Mouse (Mus musculus) hindbrain, embryonic 16.5 days (tissue): Measurements from ENCODE around the gene Chmp5. TPM values are rescaled to one million over a fixed set of nuclear protein-coding genes. Genes with fewer than 3 reads are reported as not detected.
A peak's percentile ranks its signal among the peaks of the same experiment; 100 is the strongest.

Experiments
- ATAC-seq: fragments of 200-750 bp; cut with Nextera tagmentation; 2 replicates; pipeline ENCODE4 v1.8.0; 2017; ENCODE audit warnings: moderate TSS enrichment, moderate library complexity
- H3K27ac ChIP-seq: fragments of 300-500 bp; sonication (generic); 2 replicates; pipeline ENCODE4 v1.5.1; 2014; ENCODE audit warnings: low read depth, mild to moderate bottlenecking, control low read depth, low read length, moderate library complexity
- H3K27me3 ChIP-seq: fragments of 300-500 bp; sonication (generic); replicated peaks from 2 replicates; pipeline ENCODE4 v1.6.1; 2014; ENCODE audit warnings: low read length; ENCODE audit not compliant: control insufficient read depth, insufficient read depth
- H3K36me3 ChIP-seq: fragments of 300-500 bp; sonication (generic); 2 replicates; pipeline ENCODE4 v1.6.1; 2014; ENCODE audit warnings: mild to moderate bottlenecking, low read length, moderate library complexity, mixed read lengths; ENCODE audit not compliant: control insufficient read depth, insufficient read depth
- H3K4me1 ChIP-seq: fragments of 300-500 bp; sonication (generic); 2 replicates; pipeline ENCODE4 v1.6.1; 2014; ENCODE audit warnings: low read depth, low read length; ENCODE audit not compliant: control insufficient read depth, insufficient read depth
- H3K4me2 ChIP-seq: fragments of 300-500 bp; sonication (generic); 2 replicates; pipeline ENCODE4 v1.6.1; 2014; ENCODE audit warnings: mild to moderate bottlenecking, low read length, control low read depth, moderate library complexity
- H3K4me3 ChIP-seq: fragments of 300-500 bp; sonication (generic); 2 replicates; pipeline ENCODE4 v1.5.1; 2014; ENCODE audit warnings: mild to moderate bottlenecking, low read length, control low read depth, moderate library complexity
- H3K9ac ChIP-seq: fragments of 300-500 bp; sonication (generic); 2 replicates; pipeline ENCODE4 v1.6.1; 2014; ENCODE audit warnings: low read depth, mild to moderate bottlenecking, control low read depth, low read length, moderate library complexity
- H3K9me3 ChIP-seq: fragments of 300-500 bp; sonication (generic); 2 replicates; pipeline ENCODE4 v1.6.1; 2014; ENCODE audit warnings: mild to moderate bottlenecking, low read length, moderate library complexity; ENCODE audit not compliant: control insufficient read depth
- WGBS: fragments of 180-500 bp; shearing (Covaris S2); extraction: QIAGEN DNeasy Blood & Tissue Kit; methylation state at CpG from one replicate; pipeline ENCODE4 v1.1.7; 2014; 5-methylcytosine and 5-hydroxymethylcytosine counted together
- polyA plus RNA-seq: library from polyadenylated mRNA; unstranded; fragments of >200 nt; fragmentation: Nextera tagmentation; extraction: Ambion mirVana; gene quantifications from 2 replicates; pipeline ENCODE4 v1.2.1, GENCODE M21; 2015

Chmp5 gene
- polyA plus RNA-seq, 1 experiment from 2014 or later = 147 TPM

DNA sequence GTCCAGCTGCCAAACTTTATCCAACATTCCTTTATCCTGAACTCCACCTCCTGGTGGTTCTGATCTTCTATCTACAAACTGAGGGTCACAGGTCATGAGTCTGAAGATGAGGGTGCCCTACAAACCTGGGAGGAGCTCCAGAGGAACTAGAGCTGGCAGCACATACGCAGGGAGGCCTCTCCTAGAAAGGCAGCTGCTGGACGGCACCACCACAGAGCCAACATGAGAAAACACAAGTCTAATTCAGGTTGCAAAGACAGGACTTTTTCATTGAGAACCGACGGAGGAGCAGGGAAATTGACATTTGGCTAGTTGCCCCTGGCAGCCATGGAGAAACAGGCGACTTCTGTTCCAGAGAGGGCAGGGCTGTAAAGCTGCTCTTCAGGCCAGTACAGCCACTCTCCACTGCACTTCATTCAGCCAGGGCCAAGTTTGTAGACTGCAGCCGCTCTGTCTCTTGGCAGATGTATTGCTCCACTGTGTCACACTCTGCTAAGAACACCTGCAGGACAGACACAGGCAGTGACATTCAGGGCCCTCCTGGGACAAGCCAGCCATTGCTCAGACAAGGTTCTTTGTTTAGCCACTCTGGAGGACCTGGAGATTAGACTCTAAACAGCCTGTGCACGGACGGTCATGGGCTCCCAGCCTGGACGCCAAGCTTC lies 11.9 kb upstream of the Chmp5 start:
- Histone ChIP-seq H3K9ac (no peak overlapping the region), H3K4me3 (no peak overlapping the region), H3K36me3 (peaks cover 40% of the 10 kb centered on the region), H3K4me2 (no peak overlapping the region), H3K9me3 (0 out of 2 replicates have a peak, but pooled peaks cover 5% of the 10 kb centered on the region), H3K4me1 (no peaks in the 10 kb centered on the region), H3K27ac (no peak overlapping the region), H3K27me3 (no peaks in the 10 kb centered on the region)
- 73% methylated on average over 9 of the region's 9 CpGs for WGBS
- ATAC-seq = peak; percentile 97

DNA sequence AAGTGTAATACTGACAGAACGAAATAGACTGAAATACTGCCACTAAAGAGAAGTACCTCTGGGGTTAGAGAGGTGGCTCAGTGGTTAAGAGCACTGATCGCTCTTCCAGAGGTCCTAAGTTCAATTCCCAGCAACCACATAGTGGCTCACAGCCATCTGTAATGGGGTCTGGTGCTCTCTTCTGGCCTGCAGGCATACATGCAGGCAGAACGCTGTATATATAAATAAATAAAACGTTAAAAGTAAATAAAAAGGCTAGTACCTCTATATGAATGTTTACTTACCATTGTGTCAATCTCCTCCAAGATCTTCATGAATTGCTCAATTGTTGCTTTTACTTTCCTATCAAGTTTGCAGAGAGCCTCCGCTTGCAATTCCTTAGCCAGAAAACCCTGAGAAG lies 9.4 kb upstream of the Chmp5 start:
- Histone ChIP-seq H3K9me3 (0 out of 2 replicates have a peak, but pooled peaks cover 5% of the 10 kb centered on the region), H3K27me3 (no peaks in the 10 kb centered on the region), H3K4me1 (no peaks in the 10 kb centered on the region), H3K9ac (no peak overlapping the region), H3K27ac (no peak overlapping the region), H3K4me2 (no peak overlapping the region), H3K4me3 (no peak overlapping the region), H3K36me3 (peaks cover 46% of the 10 kb centered on the region)
- no peak for ATAC-seq
- WGBS = 98% methylated on average over 5 of the region's 5 CpGs

DNA sequence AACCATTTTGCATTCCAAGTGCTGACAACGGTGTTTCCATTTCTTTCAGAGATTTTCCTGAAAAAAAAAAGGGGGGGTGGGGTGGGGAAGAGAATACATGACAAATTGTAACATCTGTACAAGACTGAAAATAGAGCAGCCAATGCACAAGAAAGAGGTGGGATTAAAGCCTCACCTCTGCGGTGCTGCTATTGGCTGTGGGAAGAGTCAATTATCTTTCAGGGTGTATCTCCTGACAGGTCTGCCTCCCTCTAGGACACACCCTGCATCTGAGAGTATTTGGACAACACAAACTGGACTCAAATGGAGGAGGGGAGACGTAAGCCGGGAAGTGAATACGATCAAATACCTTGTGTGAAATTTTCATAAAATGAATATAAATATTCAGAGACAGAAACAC lies 4.6 kb upstream of the Chmp5 start:
- H3K4me3 ChIP-seq = no peak overlapping the region
- no peak for ATAC-seq
- H3K27me3 ChIP-seq = no peaks in the 10 kb centered on the region
- no peak overlapping the region for H3K4me2 ChIP-seq
- 0 out of 2 replicates have a peak, but pooled peaks cover 5% of the 10 kb centered on the region for H3K9me3 ChIP-seq
- H3K27ac ChIP-seq = no peak overlapping the region
- no peak overlapping the region for H3K9ac ChIP-seq
- H3K4me1 ChIP-seq = peaks cover 11% of the 10 kb centered on the region
- H3K36me3 ChIP-seq = peaks cover 41% of the 10 kb centered on the region
- 98% methylated on average over 5 of the region's 5 CpGs for WGBS

DNA sequence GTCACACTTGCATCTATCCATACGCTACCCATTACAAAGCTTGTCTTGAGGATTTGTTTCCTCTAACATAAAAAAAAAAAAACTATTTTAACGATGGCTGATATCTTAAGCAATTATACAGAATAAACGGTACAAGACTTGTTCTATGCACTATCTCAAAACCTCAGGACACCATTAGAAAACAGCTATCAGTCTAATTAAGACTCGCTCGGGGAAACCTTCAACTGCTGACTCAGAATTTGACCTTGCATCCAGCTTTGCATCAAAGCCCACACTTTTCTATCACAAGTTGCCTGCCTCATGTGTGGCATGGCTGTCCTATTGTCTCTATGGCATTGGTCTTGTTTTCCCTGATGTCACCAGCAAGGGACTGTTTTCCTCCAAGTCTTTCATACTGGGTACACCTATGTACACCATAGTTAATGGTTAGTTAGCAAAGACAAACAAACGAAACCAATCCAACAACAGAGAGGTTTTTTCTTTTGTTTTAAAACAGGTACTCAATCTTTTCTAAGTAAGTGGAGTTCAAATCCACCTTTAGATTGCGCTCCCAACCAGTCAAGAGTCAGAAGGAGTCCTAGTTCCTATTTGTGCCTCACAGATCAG lies 1.6 kb upstream of the Chmp5 start:
- Histone ChIP-seq H3K27me3 (no peaks in the 10 kb centered on the region), H3K27ac (no peak overlapping the region), H3K4me2 (peak overlapping the region; percentile 83), H3K9me3 (no peaks in the 10 kb centered on the region), H3K9ac (no peak overlapping the region; the same call in 1 of the 2 replicates), H3K36me3 (peaks cover 19% of the 10 kb centered on the region), H3K4me1 (peaks cover 20% of the 10 kb centered on the region), H3K4me3 (peak overlapping the region; percentile 97)
- 90% methylated on average over 7 of the region's 7 CpGs for WGBS
- ATAC-seq = no peak

DNA sequence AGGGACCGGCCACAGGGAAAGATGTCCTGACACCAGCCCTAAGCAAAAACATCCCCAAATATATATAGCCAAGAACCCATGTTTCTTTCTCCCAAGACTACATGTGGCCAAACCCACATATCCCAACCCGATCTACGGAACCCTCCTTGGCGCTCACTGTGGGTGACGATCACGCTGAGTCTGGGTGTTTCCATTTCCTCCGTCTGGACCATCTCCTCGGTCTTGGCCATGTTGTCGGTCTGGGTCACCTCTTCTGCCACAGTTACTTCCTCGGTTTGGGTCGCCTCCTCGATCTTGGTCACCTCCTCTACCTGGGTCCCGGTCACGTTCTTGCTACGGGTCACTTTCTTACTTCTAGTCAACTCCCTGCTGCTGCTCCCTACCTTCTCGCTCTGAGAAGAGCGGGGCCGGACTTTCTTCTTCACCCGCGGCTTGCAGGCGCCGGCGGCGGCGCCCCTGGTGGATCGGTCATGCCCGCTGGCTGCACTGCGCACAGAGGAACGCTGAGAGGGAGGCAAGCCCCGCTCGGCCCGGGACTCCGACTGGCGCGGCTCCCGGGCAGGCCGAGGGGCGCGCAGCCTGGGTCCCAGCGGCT lies 545 bp upstream of the Chmp5 start:
- peak; percentile 6 for ATAC-seq
- 0% methylated on average over 36 of the region's 40 CpGs for WGBS
- Histone ChIP-seq H3K4me3 (peak overlapping the region; percentile 97), H3K36me3 (peaks cover 21% of the 10 kb centered on the region), H3K9ac (peak overlapping the region; percentile 92), H3K9me3 (no peaks in the 10 kb centered on the region), H3K4me2 (peak overlapping the region; percentile 83), H3K27me3 (no peaks in the 10 kb centered on the region), H3K4me1 (peaks cover 20% of the 10 kb centered on the region), H3K27ac (peak overlapping the region; percentile 89)

DNA sequence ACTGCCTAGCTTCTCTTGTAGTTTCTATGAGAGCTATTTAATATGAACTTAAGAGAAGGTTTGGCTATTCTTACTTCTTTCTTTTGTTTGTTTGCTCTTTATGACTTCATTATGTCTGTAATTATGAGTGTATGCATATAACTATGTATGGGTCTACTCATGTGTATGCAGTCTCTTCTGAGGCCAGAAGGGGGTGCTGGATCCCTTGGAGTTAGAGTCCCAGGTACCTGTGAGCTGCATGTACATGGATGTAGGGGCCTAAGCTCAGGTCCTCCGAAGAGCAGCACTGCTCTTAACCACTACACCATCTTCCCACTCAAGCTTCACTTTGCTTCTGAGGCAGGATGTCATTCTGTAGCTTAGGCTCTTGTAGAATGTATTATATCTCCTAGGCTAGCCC lies 5.3 kb downstream of the Chmp5 start:
- ATAC-seq = no peak
- WGBS = 95% methylated on average over 1 of the region's 1 CpGs

DNA sequence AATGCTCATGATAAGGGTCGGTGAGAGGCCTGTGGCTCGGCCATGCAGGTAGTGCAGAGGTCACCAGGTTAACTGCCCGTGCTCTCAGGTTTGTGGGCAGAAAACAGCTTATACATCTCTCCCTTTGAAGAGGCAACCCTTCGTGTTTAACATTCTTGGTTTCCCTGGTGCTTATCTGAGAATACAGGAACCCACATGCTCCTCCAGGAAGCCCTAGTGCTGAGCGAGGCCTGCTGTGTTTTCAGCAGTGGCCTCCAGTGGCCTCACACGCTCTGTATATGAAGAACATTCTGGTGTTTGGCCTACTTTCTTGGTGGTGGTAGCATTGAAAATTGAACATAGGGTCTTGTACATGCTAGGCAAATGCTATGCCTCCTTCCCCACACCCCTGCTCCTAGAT lies 7.7 kb downstream of the Chmp5 start:
- 95% methylated on average over 6 of the region's 6 CpGs for WGBS
- Histone ChIP-seq H3K4me3 (no peak overlapping the region), H3K36me3 (peaks cover 44% of the 10 kb centered on the region)

More for the DNA sequence above, 5.3 kb downstream of the Chmp5 start:
- Histone ChIP-seq H3K9me3 (no peaks in the 10 kb centered on the region), H3K4me3 (no peak overlapping the region), H3K9ac (no peak overlapping the region), H3K27ac (no peak overlapping the region), H3K27me3 (no peaks in the 10 kb centered on the region), H3K4me2 (no peak overlapping the region), H3K4me1 (peaks cover 9% of the 10 kb centered on the region), H3K36me3 (peaks cover 29% of the 10 kb centered on the region)

DNA sequence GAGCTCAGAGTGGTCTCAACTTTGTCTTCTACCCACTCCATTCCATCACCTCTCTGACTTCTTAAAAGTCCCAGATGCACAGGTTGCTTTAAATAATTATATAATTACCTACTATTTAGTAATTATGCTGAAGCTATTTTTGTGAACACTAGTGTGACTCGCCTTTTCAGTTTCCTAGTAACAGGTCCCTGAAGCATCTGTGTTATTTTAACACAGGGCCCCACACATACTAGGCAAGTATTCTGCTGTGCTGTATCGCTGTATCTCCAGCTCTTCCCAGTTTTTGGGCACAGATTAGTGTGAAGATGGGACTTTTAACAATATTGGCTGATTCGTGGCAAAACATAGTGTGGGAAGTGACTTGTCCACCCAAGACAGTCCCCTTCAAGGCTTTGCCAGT lies 15.3 kb downstream of the Chmp5 start:
- no peaks in the 10 kb centered on the region for H3K9me3 ChIP-seq
- H3K4me2 ChIP-seq = no peak overlapping the region
- H3K27ac ChIP-seq = no peak overlapping the region
- H3K27me3 ChIP-seq = no peaks in the 10 kb centered on the region
- H3K4me1 ChIP-seq = no peaks in the 10 kb centered on the region
- no peak for ATAC-seq
- no peak overlapping the region for H3K9ac ChIP-seq
- peaks cover 48% of the 10 kb centered on the region for H3K36me3 ChIP-seq
- no peak overlapping the region for H3K4me3 ChIP-seq
- WGBS = 91% methylated on average over 3 of the region's 3 CpGs

More for the DNA sequence above, 7.7 kb downstream of the Chmp5 start:
- Histone ChIP-seq H3K4me1 (no peaks in the 10 kb centered on the region), H3K9me3 (no peaks in the 10 kb centered on the region), H3K4me2 (no peak overlapping the region), H3K27me3 (no peaks in the 10 kb centered on the region), H3K27ac (no peak overlapping the region), H3K9ac (no peak overlapping the region)
- no peak for ATAC-seq

DNA sequence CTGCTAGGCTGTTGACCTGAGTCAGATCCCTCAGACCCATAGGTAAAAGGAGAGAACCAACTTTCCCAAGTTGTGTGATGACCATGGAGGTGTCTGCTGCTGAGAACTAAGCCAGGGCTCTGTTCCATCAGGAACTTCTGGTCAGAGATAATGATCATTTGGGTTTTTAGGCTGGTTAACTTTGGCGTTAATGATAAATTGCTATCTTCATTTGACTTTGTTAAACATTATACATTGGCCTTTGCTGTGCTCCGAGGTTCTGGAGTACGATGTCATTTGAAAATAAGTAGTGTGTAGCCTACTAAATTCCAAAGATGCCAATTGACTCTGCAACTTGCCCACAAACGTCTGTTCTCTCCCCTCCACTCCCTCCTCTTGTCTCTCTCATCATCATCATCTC lies 21.0 kb downstream of the Chmp5 start:
- WGBS = 80% methylated on average over 4 of the region's 4 CpGs
- no peak for ATAC-seq
- H3K27ac ChIP-seq = no peak overlapping the region
- no peak overlapping the region for H3K4me2 ChIP-seq
- H3K27me3 ChIP-seq = no peaks in the 10 kb centered on the region
- H3K36me3 ChIP-seq = peaks cover 15% of the 10 kb centered on the region; the same call in 1 of the 2 replicates
- H3K9me3 ChIP-seq = no peaks in the 10 kb centered on the region
- no peak overlapping the region for H3K4me3 ChIP-seq
- H3K4me1 ChIP-seq = peaks cover 17% of the 10 kb centered on the region
- no peak overlapping the region for H3K9ac ChIP-seq
